Mouse (Mus musculus) kidney, adult 2 months (tissue): ENCODE measurements around the gene Rfc5.

Source experiments
- CTCF ChIP-seq: fragments of 200-500 bp; conservative IDR thresholded peaks from 2 replicates; pipeline ENCODE4 v1.5.1; 2011; ENCODE audit warnings: low read depth, mild to moderate bottlenecking, control low read depth, low read length, moderate library complexity, mixed read lengths; ENCODE audit not compliant: insufficient read depth, insufficient read length
- POLR2A ChIP-seq: fragments of 200-500 bp; IDR thresholded peaks from one replicate; pipeline ENCODE4 v1.6.1; 2011; ENCODE audit warnings: low read depth, low read length, control low read depth

DNA sequence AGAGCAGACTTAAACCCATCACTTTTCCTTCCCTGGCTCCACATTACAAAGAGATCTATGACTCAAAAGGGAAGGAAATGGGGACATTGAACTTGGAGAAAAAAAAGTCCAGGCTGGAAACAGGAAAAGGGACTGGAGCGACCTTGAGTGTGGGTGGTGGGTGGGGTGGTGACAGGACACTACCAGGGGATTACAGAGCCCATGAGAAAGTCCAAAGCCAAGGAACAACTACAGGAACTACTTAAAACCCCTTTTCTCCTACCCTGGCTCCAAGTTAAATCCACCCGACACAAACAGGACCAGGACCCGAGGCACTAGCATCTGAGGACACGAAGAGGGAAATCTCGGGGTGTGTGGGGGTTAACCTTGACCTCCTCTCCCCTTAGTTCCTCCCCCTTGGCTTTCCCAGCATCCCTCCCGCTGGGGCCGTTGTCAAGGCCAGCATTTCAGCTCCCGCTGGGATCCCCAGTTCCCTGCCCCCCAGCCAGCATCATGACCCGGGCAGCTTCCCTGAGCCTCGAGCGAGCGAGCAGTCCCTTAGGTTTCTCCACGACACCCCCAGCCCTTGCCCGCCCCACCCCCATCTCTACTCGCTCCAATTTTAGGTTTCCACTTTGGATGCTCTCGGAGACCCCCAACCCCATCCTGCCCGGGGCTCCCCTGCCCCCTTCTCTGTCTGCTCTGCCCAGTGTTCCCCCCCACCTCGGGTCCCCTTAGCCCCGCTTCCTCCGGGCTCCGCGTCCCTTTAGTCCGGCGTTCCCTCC lies 32.3 kb downstream of the Rfc5 start:
- TF ChIP-seq POLR2A (no peak), CTCF (no peak)
